Mouse (Mus musculus): Measurements from ENCODE around the gene Slc7a6.

Slc7a6 gene

DNA sequence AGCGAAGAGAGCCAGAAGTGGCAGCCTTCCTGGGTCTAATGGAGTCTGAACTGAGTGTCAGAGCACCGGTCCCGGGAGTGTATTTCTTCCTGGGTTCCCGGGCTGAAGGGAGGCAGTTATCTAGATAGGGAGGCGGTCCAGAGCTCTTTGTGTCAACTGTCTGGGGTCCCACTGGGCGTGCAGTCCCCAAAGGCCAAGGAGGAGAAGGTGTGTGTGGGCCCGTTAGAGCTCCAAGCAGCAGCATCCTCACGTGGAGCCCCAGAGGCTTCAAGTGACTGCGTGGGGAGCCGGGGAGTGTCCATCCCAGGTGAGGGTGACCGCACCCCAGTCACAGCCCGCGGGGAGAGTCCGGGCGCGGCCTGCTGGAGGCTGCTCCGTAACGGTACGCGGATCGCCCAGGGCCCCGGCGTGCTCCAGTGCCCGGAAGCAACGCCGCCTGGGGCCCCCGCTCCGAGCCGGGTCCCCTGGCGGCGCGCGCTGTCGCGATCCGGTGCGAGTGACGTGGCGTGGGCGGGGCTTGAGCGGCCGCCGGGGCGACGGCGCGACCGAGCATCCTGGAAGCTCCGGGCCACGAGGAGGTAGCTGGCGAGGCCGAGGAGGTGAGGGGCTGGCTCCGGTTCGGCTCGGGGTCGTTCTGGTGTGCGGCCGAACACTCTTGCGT lies at the start of gene Slc7a6:
Slc7a6 (plus strand) TSS at position 502 of the 661 bp plus-strand sequence.
- peak; percentile 69 to 85 for DNase-seq (ENCODE audit: low spot score in 2 of 2)

DNA sequence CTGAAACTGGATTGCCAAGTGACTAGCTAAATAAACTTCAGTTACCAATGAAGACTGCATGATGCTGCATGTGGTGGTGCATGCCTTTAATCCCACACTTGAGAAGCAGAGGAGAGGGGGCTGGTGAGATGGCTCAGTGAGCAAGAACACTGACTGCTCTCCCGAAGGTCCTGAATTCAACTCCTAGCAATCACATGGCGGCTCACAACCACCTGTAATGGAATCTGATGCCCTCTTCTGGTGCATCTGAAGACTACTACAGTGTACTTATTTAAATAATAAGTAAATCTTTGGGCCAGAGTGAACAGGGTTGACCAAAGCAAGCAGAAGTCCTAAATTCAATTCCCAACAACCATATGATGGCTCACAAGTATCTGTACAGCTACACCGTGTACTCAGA lies 45.2 kb upstream of the Slc7a6 start:
- DNase-seq (ENCODE audit: low spot score in 2 of 2) = no peak

DNA sequence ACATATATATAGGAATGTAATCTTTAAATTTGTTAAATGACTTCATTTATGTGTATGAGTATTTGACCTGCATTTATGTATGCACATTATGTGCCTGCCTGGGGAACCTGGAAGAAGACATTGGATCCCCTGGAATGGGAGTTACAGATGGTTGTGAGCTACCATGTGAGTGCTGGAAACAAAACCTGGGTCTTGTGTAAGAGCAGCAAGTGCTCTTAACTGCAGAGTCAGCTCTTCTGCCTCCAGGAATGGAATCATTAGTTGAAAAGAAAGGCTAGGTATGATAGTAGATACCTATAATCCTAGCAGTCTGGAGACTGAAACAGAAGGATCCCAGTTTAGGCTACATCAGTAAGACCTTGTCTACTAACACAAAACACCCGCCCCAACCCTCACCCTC lies 42.6 kb upstream of the Slc7a6 start:
- DNase-seq (ENCODE audit: low spot score in 2 of 2) = no peak

DNA sequence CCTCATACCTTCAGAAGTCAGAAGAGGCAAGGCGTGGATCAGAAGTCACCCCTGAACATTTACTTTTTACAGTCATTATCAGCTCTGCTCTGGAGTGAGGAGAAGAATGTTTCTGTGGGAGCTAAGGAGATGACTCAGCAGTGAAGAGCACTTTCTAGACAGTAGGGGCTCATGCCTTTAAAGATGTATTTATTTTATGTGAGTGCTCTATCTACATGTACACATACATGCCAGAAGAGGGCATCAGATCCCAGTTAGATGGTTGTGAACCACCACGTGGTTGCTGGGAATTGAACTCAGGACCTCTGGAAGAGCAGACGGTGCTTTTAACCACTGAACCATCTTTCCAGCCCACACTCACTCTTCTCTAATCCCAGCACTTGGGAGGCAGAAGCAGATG lies 41.6 kb upstream of the Slc7a6 start:
- DNase-seq (ENCODE audit: low spot score in 2 of 2) = no peak

DNA sequence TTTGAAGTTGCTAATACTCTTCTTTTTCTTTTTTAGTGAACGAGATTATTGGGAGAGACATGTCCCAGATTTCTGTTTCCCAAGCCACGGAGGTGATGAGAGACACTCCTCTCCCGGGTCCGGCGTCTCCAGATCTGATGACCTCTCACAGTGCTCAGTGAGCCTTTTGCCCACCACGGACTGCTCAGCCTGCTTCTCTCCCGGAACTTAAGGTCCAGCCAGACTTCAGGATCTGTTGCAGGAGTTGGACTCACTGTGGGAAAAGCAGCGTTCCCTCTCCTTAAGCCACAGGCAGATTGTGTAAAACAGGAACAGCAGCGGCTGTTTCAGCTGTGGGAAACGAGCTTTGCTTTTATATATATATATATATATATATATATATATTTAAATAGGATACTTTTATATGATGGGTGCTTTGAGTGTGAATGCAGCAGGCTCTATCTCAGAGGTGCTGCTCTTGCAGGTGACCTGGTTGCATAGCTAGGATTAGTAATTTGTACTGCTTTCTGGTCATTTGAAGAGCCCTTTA lies 40.7 kb upstream of the Slc7a6 start:
- no peak for DNase-seq (ENCODE audit: low spot score in 2 of 2)

DNA sequence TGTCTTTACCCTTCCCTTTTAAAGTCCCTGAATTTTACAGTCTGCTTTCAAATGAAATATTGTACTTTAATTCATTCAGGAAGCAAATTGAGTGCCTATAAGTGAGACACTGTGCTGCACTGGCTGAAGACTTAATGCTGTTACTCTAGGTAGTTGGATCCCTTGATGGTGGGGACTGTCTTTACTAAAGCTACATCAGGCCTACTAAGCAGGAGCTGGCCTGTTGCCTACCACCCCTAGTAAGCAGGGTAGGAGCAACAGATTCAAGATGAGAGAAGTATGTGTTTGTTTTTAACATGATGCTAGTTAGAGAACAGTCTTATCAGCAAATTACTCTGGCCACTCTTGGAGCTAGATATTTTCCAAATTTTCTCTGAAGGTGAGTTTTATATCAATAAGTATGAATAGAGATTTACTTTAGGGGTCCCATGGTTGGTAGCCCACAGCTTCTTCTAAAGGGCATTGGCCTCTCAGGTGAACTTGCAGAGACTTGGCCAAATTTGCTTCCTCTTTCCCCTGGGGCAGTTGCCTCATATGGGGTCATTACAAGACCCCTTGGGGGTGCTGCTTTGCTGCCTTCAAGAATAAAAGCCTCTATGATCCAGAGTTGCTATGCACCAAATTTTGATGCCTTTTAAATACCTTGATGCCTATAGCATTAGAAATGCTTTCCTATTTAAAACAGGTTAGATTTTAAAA lies 39.3 kb upstream of the Slc7a6 start:
- no peak for DNase-seq (ENCODE audit: low spot score in 2 of 2)

DNA sequence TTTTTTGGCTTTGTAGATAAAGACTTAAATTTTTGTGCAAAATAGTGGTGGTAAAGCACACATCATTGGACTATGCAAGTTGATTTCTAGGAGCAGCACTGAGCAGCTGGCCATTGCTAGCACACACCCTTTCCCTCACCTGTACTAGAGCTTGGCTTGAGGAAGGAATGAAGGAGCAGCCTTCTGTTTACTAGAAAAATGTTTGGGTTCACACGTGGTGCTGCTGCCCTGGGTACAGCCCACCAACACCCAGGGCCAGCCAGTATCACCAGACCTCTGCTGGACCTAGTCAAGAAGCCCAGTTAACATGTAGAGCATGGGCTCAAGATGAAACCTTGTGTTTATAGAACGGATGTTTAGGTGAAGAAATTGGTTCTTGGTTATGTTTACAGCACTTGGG lies 38.7 kb upstream of the Slc7a6 start:
- DNase-seq (ENCODE audit: low spot score in 2 of 2) = no peak

DNA sequence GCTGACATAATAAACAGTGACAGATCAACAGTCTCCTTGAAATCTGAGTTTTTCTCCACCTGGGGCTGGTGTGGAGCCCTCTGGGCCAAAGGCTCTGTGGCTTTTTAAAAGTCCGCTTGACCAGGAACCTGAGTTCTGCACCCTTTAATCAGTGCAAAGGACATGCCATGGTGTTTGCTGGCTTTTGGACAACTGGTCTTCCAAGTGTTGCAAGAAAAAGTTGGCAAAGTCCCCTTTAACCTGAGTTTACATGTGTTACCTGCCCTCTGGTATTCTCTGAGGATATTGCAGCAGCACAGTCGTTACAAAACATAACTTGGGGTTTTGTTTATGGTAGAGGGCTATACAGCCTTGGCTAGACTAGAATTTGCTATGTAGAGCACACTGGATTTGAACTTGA lies 38.2 kb upstream of the Slc7a6 start:
- DNase-seq (ENCODE audit: low spot score in 2 of 2) = no peak

DNA sequence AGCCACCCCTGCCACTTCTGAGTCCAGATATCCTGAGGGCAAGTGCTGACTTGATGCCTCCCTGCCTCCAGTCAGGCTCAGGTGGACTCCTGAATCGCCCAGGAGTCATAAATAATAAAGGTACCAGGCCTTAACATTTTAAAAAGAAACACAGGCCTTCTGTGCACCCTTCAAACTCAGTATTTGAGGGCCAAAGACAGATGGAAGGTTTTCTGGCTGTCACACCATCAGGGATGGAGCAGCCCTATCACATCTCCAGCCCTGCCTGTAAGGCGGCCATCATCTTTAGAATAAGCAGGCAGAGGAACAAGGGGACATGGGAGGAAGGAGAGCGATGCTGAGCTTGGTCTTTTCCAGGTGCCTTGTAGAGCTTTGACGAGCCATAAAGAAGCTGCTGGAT lies 37.6 kb upstream of the Slc7a6 start:
- no peak for DNase-seq (ENCODE audit: low spot score in 2 of 2)

DNA sequence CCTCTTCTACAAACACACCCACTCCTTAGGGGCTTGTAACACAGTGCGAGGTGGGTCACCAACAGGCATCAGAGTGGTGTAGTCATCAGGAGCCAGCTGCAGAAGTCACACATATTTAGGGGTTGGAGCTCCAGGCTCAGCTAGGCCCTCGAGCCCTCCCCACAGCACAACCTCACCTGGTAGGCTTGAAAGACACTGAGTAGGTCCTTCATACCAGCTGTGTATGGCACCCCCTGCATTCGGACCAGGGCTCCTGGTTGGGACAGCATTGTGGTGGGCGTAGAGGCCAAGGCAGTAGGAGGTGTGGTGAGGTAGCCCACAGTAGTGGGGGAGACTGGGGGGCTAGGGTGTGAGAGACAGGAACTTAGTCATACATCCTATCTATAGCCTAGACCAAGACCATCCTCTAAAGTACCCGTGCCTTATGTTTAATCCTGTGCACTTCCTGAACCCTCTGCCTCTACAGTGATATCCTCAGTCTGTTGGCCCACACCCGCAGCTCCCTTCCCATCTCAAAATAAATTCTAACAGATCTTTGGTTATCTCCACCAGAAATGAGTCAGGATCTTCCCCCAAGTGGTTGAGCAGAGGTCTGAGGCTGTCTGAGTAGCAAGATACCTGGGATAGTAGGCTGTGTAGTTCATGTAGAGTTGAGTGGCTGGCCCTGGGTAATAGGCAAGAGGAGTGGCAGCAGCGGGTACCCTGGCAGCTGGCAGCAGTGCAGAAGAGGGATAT lies 37.0 kb upstream of the Slc7a6 start:
- DNase-seq (ENCODE audit: low spot score in 2 of 2) = no peak

DNA sequence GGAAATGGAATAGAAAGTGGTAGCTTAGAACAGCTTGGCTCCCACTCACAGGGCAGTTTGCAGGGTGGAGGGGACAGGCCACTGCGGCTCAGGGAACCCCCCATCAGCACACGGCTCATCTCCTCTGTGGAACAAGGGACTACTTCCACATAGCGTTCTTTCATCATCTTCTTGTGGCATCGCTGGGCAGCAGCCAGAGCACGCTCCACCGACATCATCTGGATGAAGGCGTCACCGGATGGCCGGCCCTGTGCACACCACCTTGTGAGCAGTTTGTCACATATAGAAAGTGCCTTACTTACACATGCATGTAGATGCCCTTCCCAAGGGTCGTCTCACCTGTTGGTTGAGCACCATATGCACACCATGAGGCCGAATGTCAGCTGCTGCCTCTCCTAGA lies 36.3 kb upstream of the Slc7a6 start:
- DNase-seq (ENCODE audit: low spot score in 2 of 2) = no peak

DNA sequence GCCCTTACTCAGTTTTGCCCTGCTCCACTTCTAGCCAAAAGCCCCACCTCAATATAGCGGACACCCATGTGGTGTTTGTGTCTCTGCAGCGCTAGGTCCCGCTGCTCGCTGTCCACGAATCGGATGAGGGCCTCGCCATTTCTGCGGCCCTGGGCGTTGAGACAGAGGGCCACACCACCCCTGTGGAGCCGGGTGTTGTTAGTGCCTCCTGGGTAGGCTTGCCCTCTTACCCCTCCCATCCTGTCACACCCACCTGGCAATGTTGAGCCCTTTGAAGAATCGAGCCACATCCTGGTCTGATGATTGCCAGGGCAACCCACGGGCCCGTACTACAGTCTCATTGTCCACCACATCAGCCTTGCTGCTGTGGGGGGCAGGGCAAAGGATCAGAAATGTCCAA lies 35.1 kb upstream of the Slc7a6 start:
- DNase-seq (ENCODE audit: low spot score in 2 of 2) = no peak

DNA sequence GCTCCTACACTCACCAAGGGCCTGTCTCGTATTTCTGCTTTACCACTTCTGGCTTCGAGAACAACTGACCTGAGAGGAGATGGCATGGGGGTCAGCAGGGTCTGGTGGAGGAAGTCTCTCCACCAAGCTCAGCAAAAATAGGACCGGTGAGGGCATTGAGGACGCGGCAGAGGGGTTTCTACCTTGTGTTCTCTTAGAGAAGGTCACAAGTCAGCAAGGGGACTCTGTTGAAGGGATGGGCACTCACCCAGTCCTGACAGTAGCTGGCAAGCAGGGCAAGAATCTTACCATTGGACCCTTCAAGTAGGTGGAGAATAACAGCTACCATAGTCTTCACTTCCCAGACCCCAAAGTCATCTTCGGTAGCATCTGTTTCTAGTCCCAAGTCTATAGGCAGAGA lies 34.7 kb upstream of the Slc7a6 start:
- DNase-seq (ENCODE audit: low spot score in 2 of 2) = no peak

DNA sequence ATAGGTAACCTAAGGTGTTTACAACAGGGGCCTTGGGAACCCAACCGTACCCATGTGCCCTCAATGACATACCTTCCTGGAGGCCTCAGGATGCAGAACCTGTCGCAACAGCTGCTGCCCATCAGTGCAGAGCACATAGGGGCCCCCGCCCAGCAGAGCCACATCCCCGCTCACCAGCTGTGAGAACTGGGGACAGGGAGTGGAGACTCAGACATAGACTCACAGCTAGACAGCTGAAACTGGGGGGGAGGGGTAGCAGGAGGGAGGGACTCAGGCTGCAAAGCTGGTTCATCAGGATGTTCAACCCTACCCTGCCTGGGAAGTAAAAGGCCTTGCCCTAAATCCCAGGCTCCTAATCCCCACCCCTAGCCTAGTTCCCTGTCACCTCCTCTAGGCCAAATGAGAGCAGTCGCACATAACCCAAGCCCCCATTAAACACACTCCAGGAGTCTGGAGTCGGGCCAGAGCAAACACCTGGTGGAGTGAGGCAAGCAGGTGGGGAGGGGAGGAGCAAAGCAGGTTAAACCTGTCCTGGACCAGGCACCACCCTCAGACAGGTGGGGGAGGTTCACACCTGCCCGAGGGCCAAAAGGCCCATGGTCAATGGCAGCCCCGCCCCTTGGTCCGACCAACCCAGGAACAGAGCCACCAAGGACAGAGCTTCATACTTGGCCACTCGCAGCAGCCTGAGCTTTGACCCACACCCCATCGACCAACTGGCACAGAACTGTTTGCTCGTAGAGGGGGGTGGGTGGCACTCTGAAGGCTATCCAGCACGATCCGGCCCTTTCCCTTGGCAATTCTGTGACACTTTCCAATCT lies 33.7 kb upstream of the Slc7a6 start:
- DNase-seq (ENCODE audit: low spot score in 2 of 2) = no peak

DNA sequence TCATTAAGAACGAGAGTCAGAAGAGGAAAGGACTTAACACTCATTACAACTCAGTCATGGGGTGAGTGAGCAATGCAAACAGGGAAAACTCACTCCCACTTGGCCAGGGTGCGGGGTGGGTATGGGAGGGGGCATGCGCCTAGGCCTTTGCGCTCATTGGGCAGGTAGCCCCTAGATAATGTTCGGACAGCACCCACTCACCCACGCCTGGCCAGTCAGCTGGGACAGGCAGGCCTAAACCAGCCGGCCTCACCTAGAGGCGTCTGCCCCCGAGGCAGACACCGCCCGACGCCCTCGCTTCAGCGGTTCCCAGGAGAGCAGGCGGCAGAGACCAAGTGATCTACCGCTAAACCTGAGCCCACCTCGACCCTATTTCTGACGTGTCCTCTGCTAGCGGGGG lies 33.0 kb upstream of the Slc7a6 start:
- DNase-seq (ENCODE audit: low spot score in 2 of 2) = no peak

DNA sequence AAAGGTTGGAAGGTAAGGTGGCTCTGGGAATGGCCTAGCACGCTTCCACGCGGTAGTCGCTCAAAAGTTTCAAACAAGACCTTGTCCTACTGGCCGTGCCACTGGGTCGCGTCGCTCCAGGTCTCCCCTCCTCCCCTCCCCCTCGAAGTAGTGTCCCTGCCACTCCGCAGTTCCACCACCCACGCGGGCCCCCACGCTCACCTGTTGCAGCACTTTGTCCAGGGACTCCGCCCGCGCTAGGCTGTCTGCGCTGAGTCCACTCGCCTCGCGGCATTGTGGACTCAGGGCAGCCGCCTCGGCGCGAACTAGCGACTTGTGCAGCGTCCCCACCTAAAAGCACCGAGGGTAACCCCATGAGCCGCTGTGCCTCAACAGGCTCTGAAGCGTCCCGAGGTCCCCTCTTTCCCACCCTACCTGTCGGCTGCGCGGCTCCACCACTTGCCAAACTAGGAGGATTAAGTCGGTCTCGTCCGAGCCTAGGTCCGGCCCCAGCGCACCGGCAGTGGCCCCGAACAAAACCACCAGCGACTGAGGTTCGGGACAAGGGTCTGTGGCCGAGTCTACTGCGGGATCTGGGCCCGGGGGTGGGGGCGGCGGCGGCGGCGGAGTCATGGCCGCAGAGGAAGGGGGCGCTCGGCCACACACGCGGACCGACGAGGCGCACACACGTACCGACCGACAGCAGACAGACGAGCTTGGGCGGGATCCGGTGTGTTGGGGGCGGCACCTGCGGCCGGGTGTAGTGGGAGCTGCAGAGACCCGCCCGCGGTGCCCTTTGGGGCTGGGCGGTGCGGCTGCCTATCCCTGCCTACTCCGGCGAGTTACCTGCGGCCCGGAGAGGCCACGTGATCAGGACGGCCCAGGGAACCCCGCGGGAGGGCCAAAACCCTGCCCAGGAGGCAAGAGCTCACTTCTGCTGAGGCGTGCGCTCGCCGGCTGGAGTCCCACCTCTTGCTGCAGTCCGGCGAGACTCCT lies 32.2 kb upstream of the Slc7a6 start, which contains the start of gene Esrp2:
Esrp2 (minus strand) TSS at position 819 of the 975 bp plus-strand sequence.
- DNase-seq (ENCODE audit: low spot score in 2 of 2) = no peak

DNA sequence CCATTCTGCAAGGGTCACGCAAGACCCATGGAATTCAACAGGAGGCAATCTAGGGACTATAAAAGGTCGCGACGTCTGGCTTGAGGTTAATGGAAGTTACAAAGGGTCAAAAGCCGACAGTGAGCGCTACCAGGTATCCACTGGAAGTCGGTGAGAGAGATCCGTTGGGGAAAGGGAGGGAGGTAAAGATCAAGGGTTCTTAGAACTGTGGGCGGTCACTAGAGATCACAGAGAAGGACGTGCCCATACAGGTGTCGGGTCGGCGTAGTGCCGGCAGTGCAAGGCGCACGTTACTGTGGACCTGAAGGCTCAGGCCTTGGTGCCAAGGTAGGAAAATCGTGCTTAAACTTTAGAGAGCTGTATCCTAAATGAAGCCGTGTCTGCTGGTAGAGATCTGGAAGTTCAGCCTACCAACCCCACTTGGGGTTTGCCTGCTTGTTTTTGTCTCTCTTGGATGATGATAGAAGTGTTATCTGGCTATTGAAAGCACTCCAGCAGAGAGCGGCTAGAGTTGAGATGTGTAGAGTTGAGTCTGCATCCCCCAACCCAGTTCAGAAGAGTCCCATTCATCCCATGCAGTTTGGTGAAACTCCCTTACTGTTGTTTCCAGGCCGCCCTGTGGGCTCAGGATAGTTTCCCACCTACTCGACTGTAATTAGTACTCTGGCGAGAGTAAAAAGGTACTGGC lies 31.3 kb upstream of the Slc7a6 start:
- no peak for DNase-seq (ENCODE audit: low spot score in 2 of 2)

DNA sequence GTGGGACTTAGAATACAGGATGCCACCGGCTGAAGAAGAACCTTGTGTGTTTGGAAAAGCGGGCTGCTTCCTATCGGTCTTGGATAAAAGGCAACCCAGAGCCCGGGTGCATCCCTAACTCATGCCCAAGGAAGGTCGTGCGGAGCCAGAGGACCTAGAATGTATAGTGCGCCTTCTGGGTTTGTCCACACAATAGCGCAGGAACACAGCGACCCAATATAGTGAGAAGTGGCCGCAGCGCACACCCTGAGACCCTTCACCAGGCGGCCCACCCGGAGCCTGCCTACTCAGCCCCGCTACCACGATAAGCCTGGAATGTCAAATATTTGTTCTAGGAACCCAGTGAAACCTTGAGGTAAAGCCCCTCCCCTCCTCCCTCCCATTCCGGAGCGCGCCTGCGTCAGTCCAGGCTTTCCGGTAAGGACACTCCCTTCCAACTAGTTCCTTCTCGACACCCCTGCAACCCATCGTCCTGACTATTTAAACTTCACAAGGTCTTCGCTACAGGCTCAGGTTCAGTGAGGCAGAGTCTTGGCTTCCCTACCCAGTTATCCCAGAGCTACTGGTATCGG lies 30.7 kb upstream of the Slc7a6 start:
- DNase-seq (ENCODE audit: low spot score in 2 of 2) = peak in 1 of 2 experiments; percentile 36

DNA sequence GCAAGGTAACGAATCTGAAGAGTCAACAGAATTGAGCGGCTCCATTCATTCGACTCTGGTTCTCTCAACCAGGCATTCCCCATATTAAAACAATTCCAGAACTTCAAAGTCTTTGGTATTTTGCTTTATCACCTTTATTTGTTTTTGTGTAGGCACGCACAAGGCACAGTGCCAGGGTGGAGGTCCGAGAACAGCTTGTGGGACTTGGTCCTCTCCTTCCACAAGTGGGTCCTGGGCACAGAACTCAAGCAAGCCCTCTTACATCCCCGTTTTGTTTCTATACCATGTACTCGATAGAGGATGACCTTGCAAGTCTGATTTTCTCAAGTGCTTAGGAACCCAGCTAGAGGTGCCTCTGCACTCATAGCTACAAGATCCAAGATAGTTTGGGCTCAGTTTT lies 30.0 kb upstream of the Slc7a6 start:
- no peak for DNase-seq (ENCODE audit: low spot score in 2 of 2)

DNA sequence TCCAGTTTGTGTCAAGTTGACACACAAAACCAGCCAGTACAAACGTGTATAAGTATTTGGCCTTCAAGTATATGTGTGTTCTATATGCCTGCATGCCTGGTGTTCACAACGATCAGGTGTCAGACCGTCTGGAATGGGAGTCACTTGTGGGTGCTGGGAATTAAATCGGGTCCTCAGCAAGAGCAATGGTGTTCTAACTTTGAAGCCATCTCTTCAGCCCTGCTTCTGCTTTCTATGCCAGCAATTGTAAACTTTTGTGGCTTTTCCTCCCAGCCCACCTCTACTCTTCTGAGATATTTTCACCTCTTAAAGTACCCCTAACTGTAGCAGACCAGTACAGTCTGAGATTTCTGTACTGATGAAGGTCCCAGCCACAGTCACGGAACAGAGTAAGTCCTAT lies 28.5 kb upstream of the Slc7a6 start:
- no peak for DNase-seq (ENCODE audit: low spot score in 2 of 2)
